Mouse (Mus musculus): ENCODE measurements at regions not wholly inside any gene's neighbourhood (a gene's known extent, or its start where the extent isn't known, plus 50 kb on each side); places are given as distances from the start of the nearest gene placed in this dataset.

- no peak for TF ChIP-seq CTCF (conservative IDR thresholded peaks at IDR 0.05)
- no peak for DNase-seq (ENCODE audit: low spot score in 2 of 2)
- Histone ChIP-seq H3K4me3 (no peak overlapping the region), H3K27ac (no peak overlapping the region)
These were observed 58.4 kb upstream of the Habp2 start for GRCm38 (mm10) chr19:56228586-56228985.

- no peak overlapping the region for H3K4me3 ChIP-seq
- no peak for DNase-seq (ENCODE audit: low spot score in 2 of 2)
- H3K27ac ChIP-seq = no peak overlapping the region
- TF ChIP-seq CTCF (conservative IDR thresholded peaks at IDR 0.05) = no peak
These were observed 55.5 kb upstream of the Habp2 start for GRCm38 (mm10) chr19:56231430-56231829.

DNA sequence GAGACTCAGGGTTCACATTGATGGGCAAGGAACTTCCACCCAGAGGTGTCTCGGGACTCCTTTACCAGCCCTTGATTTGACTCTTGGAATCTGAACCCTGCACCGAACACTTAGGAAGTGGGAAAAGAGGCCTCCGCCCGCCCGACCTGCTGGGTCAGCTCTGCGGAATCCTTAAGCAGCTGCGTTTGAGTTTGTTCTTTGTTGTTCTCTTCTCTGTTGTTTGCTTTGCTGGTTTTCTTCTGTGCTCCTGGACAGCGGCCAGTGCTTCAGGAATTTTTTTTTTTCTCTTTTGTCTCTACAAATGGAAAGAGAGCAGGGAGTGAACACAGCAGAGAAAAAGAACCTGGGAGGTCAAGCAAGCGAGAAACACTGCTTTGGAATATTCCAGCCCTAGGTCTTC is 55.1 kb upstream of the Habp2 start:
- DNase-seq (ENCODE audit: low spot score in 2 of 2) = no peak
- Histone ChIP-seq H3K4me3 (no peak overlapping the region), H3K27ac (no peak overlapping the region)
- no peak for TF ChIP-seq CTCF (conservative IDR thresholded peaks at IDR 0.05)

DNA sequence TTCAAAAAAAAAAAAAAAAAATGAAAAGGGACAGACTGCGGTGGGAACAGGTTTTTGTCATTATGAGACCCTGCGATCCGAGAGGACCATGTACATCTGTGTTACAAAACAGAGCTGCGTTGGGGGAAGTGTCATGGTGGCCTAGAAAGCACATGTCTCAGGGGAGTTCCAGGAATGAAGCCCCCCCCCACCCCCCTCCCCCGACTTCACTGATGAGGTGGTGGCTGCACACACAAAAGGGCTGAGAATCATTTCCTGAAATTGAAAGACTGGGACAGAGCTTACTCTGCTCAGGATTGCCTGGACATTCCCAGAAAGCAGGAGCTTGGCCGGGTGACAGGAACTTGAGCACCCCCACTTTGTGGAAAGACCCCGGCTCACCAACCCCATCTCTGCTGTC is 54.7 kb upstream of the Habp2 start:
- Histone ChIP-seq H3K4me3 (no peak overlapping the region), H3K27ac (no peak overlapping the region)
- TF ChIP-seq CTCF (conservative IDR thresholded peaks at IDR 0.05) = no peak
- no peak for DNase-seq (ENCODE audit: low spot score in 2 of 2)

DNA sequence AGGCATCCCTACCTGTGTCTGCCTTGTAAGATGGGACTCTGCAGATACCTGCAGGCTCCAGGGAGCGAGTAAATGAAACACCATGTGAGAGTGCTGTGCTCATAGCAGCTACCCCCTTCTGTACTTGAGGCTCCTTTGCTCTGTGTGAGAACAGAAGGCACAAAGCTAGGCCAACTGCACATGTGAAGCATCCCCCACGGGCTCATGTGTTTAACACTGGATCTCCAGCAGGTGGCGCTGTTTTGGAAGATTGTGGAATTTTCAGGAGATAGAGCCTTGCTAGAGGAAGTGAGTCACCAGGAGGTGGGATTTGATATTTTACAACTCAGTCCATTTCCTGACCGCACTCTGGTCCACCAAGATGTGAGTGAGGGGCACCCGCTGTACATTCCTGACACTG is 54.0 kb upstream of the Habp2 start:
- no peak overlapping the region for H3K27ac ChIP-seq
- DNase-seq (ENCODE audit: low spot score in 2 of 2) = no peak
- H3K4me3 ChIP-seq = no peak overlapping the region
- TF ChIP-seq CTCF (conservative IDR thresholded peaks at IDR 0.05) = peak; percentile 53

GRCm38 (mm10) chr19:56235040-56235439 is 51.9 kb upstream of the Habp2 start:
- no peak overlapping the region for H3K27ac ChIP-seq
- no peak for TF ChIP-seq CTCF (conservative IDR thresholded peaks at IDR 0.05)
- no peak overlapping the region for H3K4me3 ChIP-seq
- no peak for DNase-seq (ENCODE audit: low spot score in 2 of 2)
